Mouse (Mus musculus): ENCODE data around the gene Tmco5.
"Not testable (repeated sequence)": the region's sequence is repeated elsewhere in the genome, so short reads cannot be mapped to it uniquely, and the experiment has no call there.

The Tmco5 gene

DNA sequence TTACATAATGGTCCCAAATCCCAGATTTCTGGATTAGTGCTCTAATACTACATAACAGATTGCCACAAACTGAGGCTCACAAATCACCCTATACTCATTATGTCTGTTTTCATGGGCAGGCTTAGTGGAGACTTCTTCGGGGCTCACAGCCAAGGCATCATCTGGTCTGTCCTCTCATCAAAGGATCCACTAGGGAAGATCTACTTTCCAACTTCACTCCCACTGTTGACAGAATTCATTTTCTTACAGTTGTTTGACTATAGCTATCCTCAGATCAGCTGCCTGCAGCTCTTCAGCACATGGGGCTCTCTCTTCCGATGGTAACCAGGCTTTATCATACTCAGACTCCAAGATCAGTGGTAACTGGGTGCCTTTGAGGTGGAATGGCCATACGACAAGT, 45.2 kb downstream of the Tmco5 start:
- no peak for DNase-seq

- no peak for DNase-seq
Observed at GRCm38 (mm10) chr2:116924292-116924691, 45.8 kb downstream of the Tmco5 start.

- no peak for DNase-seq
Observed at GRCm38 (mm10) chr2:116925230-116925629, 46.7 kb downstream of the Tmco5 start.

GRCm38 (mm10) chr2:116932218-116932617, 53.7 kb downstream of the Tmco5 start:
- DNase-seq = no peak

- not testable (repeated sequence) for DNase-seq
Observed at GRCm38 (mm10) chr2:116934236-116934635, 55.7 kb downstream of the Tmco5 start.

DNA sequence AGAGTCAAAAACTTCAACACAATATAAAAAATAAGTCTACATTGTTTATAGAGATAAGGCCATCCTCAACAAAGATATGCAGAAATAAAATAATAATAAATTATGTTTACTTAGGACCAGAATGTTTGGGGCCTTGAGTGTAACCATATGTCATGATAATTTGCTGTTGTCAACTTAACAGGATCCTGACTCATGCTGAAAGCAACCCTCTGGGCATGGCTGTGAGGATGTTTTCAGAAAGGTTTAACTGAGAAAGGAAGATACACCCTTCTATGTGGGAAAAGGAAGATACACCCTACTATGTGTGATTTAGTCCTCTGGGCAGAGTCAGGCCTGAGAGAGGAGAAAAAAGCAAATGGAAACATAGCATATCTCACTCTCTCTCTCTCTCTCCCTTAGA, 56.3 kb downstream of the Tmco5 start:
- DNase-seq = no peak

DNA sequence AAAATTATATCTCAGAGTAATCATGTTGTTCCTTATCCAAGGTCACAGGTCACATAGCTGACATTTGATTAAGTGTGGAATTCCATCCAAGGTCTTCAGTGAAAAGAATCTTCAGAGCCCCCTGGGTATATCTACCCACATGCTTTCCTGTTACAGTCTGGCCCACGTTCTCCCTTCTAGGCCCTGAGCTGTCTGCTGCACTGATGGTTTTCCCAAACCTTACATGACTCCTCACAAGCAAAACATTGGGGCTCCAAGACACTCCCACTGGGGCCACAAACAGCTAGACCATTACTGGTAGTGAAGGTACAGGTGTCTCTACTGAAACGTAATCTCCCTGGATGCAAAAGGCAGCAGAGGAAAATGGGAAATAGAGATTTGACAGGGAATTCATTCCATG, 57.9 kb downstream of the Tmco5 start:
- DNase-seq = no peak

- no peak for DNase-seq
Observed at GRCm38 (mm10) chr2:116937166-116937565, 58.7 kb downstream of the Tmco5 start.

- DNase-seq = no peak
Observed at GRCm38 (mm10) chr2:116941816-116942215, 63.3 kb downstream of the Tmco5 start.

Measured in kidney, postnatal 25 days (tissue).